Mouse (Mus musculus): ENCODE results near the gene Cyb561. TPM values are rescaled to one million over a fixed set of nuclear protein-coding genes. Genes with fewer than 3 reads are reported as not detected.

Gene Cyb561
- total RNA-seq (2023) = not detected

GRCm38 (mm10) chr11:105952911-105953386 lies at the start of gene Cyb561:
TSS of gene Cyb561 (minus strand) at chr11:105953336.

GRCm38 (mm10) chr11:105994375-105994774 lies 41.2 kb upstream of the Cyb561 start, which contains the start of gene Ace3:
TSS of gene Ace3 (plus strand) at chr11:105994675.

GRCm38 (mm10) chr11:105967741-105968574 lies 14.8 kb upstream of the Cyb561 start, which contains the start of gene Ace:
TSS of gene Ace (plus strand) at chr11:105967945.

Other genes with a start within 250 kb of the Cyb561 start
- gene Ace, start 14.6 kb upstream of the Cyb561 start, total RNA-seq (2023) = 0.77 TPM
- not detected for gene Ace3, start 41.3 kb upstream of the Cyb561 start, total RNA-seq (2023)
- gene Kcnh6, start 54.8 kb upstream of the Cyb561 start, total RNA-seq (2023) = 0.31 TPM
- gene Dcaf7, start 83.5 kb upstream of the Cyb561 start, total RNA-seq (2023) = 66.9 TPM
- gene Taco1, start 112.7 kb upstream of the Cyb561 start, total RNA-seq (2023) = 10.0 TPM
- 158 TPM for gene Map3k3, start 131.3 kb upstream of the Cyb561 start, total RNA-seq (2023)
- gene Gm10840, start 207.5 kb upstream of the Cyb561 start, total RNA-seq (2023) = 9.2 TPM
- gene Limd2, start 207.5 kb upstream of the Cyb561 start, total RNA-seq (2023) = 807 TPM
- 32.0 TPM for gene Strada, start 248.8 kb upstream of the Cyb561 start, total RNA-seq (2023)

All from CD8-positive naive resting alpha-beta T cell, adult 57 days (primary cell).